Mouse (Mus musculus) hindbrain, postnatal 0 days (tissue): ENCODE measurements around the gene Tmem185b. TPM values are rescaled to one million over a fixed set of nuclear protein-coding genes. Genes with fewer than 3 reads are reported as not detected.

Experiments
- ATAC-seq: fragments of 200-750 bp; cut with Nextera tagmentation; 2 replicates; pipeline ENCODE4 v1.8.0; 2017; ENCODE audit warnings: mild to moderate bottlenecking, moderate TSS enrichment, moderate library complexity
- DNase-seq: peaks from one replicate; pipeline ENCODE4 v3.0.0-alpha.2; 2015; ENCODE audit warnings: low spot score
- H3K27ac ChIP-seq: fragments of 300-500 bp; sonication (generic); 2 replicates; pipeline ENCODE4 v1.5.1; 2014; ENCODE audit warnings: mild to moderate bottlenecking
- H3K27me3 ChIP-seq: fragments of 300-500 bp; sonication (generic); 2 replicates; pipeline ENCODE4 v1.6.1; 2014; ENCODE audit warnings: low read length, mixed read lengths; ENCODE audit not compliant: insufficient read depth
- H3K36me3 ChIP-seq: fragments of 300-500 bp; sonication (generic); 2 replicates; pipeline ENCODE4 v1.6.1; 2014; ENCODE audit warnings: low read length, mixed read lengths; ENCODE audit not compliant: insufficient read depth
- H3K4me1 ChIP-seq: fragments of 300-500 bp; sonication (generic); 2 replicates; pipeline ENCODE4 v1.6.1; 2014; ENCODE audit warnings: antibody characterized with exemption, low read length, mixed read lengths; ENCODE audit not compliant: insufficient read depth
- H3K4me2 ChIP-seq: fragments of 300-500 bp; sonication (generic); 2 replicates; pipeline ENCODE4 v1.6.1; 2014; ENCODE audit warnings: low read depth, mild to moderate bottlenecking, low read length, moderate library complexity, mixed read lengths
- H3K4me3 ChIP-seq: fragments of 300-500 bp; sonication (generic); 2 replicates; pipeline ENCODE4 v1.5.1; 2014; ENCODE audit warnings: low read length
- H3K9ac ChIP-seq: fragments of 300-500 bp; sonication (generic); replicated peaks from 2 replicates; pipeline ENCODE4 v1.6.1; 2014; ENCODE audit warnings: mild to moderate bottlenecking, low read length, moderate library complexity, mixed read lengths
- H3K9me3 ChIP-seq: fragments of 300-500 bp; sonication (generic); 2 replicates; pipeline ENCODE4 v1.6.1; 2016; ENCODE audit warnings: low read length, mixed read lengths
- CTCF ChIP-seq: IDR thresholded peaks from 2 replicates; pipeline ENCODE4 v1.5.1; 2016; ENCODE audit warnings: antibody characterized with exemption, control low read depth, low read depth
- WGBS: fragments of 180-500 bp; shearing (Covaris S2); extraction: QIAGEN DNeasy Blood & Tissue Kit; methylation state at CpG from one replicate; pipeline ENCODE4 v1.1.7; 2014; 5-methylcytosine and 5-hydroxymethylcytosine counted together
- polyA plus RNA-seq: library from polyadenylated mRNA; unstranded; fragments of >200 nt; fragmentation: Nextera tagmentation; extraction: Ambion mirVana; gene quantifications from 2 replicates; pipeline ENCODE4 v1.2.1, GENCODE M21; 2015
- total RNA-seq: library from RNA; depleted of rRNA; stranded (reverse); fragments of >200 nt; gene quantifications from 2 replicates; pipeline ENCODE4 v1.2.3, GENCODE M21; 2014

The Tmem185b gene
- total and polyA plus RNA-seq, 2 experiments from 2014 or later: 10.3 to 24.2 TPM

DNA sequence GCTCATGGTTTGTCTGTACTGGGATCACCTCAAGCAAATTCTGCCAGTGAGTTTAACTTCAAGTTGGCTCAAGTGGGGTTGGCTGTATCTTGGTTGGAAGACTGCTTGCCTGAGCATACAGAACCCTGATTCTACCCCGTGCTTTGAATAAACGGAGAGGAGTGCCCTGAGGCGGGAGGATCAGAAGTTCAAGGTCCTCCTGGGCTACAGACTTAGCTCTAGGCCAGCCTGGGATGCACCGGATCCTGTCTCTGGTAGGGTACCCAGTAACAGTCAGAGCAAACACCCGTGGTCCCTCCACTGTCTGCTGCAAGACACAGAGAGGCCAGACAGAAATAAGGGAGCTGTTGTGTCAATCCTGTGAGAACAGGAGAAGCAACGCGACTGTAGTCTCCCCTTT lies 4.3 kb upstream of the Tmem185b start:
- peaks cover 19% of the 10 kb centered on the region for H3K4me1 ChIP-seq
- H3K9ac ChIP-seq: no peak overlapping the region
- no peak for TF ChIP-seq CTCF
- no peak overlapping the region for H3K27ac ChIP-seq
- H3K4me2 ChIP-seq: no peak overlapping the region
- no peaks in the 10 kb centered on the region for H3K27me3 ChIP-seq
- ATAC-seq (no peak), DNase-seq (no peak)
- 76% methylated on average over 7 of the region's 7 CpGs for WGBS
- no peak overlapping the region for H3K4me3 ChIP-seq
- no peaks in the 10 kb centered on the region for H3K9me3 ChIP-seq
- no peaks in the 10 kb centered on the region for H3K36me3 ChIP-seq

DNA sequence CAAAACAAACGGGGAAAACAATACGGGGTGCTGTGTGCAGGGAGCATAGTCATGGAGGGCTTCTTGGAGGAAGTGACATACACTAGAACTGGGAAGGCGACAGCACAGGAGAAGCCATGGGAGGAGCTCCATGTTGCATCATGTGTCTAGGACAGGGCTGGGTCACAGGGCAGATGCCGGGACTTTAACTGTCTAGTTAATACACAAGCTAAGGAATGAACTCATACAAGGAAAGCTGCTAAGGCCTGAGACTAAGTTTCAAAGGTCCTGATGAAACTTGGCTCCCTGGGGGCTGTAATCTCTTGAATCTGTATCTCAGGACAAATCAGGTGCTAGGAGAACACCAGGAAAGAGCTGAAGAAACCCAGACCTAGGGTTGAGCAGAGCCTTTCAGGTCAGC lies 3.2 kb upstream of the Tmem185b start:
- no peak for ATAC-seq
- TF ChIP-seq CTCF: no peak
- H3K27me3 ChIP-seq: no peaks in the 10 kb centered on the region
- H3K27ac ChIP-seq: no peak overlapping the region
- DNase-seq: no peak
- H3K9me3 ChIP-seq: no peaks in the 10 kb centered on the region
- H3K36me3 ChIP-seq: no peaks in the 10 kb centered on the region; the same call in 1 of the 2 replicates
- no peak overlapping the region for H3K4me3 ChIP-seq
- WGBS: 91% methylated on average over 4 of the region's 4 CpGs
- no peak overlapping the region for H3K9ac ChIP-seq
- peaks cover 19% of the 10 kb centered on the region for H3K4me1 ChIP-seq
- no peak overlapping the region for H3K4me2 ChIP-seq

DNA sequence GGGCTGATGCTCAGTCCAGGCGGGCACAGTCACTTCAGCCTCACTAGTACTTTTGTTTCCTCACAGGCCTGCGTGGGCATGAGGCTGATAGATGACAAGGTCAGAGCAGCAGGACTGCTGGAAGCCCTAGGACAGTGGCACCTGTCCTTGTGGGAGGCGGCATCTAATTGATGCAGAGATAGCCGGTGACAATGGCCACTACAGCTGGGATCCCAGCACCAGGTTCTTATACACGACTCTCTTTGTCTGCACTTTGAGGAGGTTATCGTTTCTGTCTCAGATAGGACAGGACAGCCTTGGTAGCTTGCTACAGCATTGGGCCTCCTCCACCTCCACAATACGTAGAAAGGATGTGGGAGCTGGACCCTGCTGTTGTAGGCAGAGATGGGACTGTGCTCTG lies 2.6 kb upstream of the Tmem185b start:
- Histone ChIP-seq H3K27ac (no peak overlapping the region), H3K36me3 (no peaks in the 10 kb centered on the region; the same call in 1 of the 2 replicates), H3K9ac (no peak overlapping the region), H3K9me3 (no peaks in the 10 kb centered on the region), H3K27me3 (no peaks in the 10 kb centered on the region), H3K4me3 (no peak overlapping the region), H3K4me1 (peaks cover 19% of the 10 kb centered on the region), H3K4me2 (no peak overlapping the region)
- DNase-seq (no peak), ATAC-seq (no peak)
- no peak for TF ChIP-seq CTCF
- 80% methylated on average over 7 of the region's 7 CpGs for WGBS

GRCm38 (mm10) chr1:119523826-119524225 lies 2.1 kb upstream of the Tmem185b start:
- Histone ChIP-seq H3K9ac (no peak overlapping the region), H3K27me3 (no peaks in the 10 kb centered on the region), H3K4me3 (no peak overlapping the region), H3K27ac (no peak overlapping the region), H3K4me2 (no peak overlapping the region), H3K36me3 (peaks cover 4% of the 10 kb centered on the region; the same call in 1 of the 2 replicates), H3K9me3 (no peaks in the 10 kb centered on the region), H3K4me1 (peaks cover 19% of the 10 kb centered on the region)
- ATAC-seq: no peak
- no peak for DNase-seq
- WGBS: 88% methylated on average over 7 of the region's 7 CpGs
- TF ChIP-seq CTCF: no peak

DNA sequence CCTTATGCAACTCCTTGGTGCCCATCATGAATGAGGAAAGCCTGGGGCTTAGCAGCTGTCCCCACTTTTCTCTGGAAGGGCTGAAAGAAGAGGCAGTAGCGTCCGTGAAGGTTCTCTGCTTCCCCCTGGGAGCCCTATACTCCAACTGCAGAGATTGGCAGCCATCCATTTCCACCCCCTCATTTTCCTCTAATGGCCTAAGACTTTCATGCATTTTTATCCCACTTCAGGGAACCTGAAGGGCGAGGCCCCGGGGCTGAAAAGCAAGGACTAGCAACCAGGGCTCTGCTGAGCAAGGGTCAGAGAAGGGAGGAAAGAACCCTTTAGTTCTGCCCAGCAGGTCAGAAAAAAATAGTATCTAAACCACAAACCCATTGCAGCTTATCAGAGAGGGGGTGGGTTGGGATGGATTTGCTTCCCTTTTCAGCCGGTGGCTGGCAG lies 936 bp upstream of the Tmem185b start:
- H3K36me3 ChIP-seq: peaks cover 6% of the 10 kb centered on the region; the same call in 1 of the 2 replicates
- peaks cover 19% of the 10 kb centered on the region for H3K4me1 ChIP-seq
- peak; percentile 30 for TF ChIP-seq CTCF
- no peaks in the 10 kb centered on the region for H3K9me3 ChIP-seq
- peak; percentile 59 for DNase-seq
- H3K4me2 ChIP-seq: peak overlapping the region; percentile 92
- WGBS: 4% methylated on average over 5 of the region's 5 CpGs
- peak overlapping the region; percentile 62 for H3K4me3 ChIP-seq
- no peaks in the 10 kb centered on the region for H3K27me3 ChIP-seq
- peak overlapping the region; percentile 22; the same call in 1 of the 2 replicates for H3K27ac ChIP-seq
- peak overlapping the region; percentile 77 for H3K9ac ChIP-seq
- no peak for ATAC-seq

- H3K4me3 ChIP-seq: no peak overlapping the region
- TF ChIP-seq CTCF: no peak
- peaks cover 7% of the 10 kb centered on the region for H3K4me1 ChIP-seq
- peaks cover 6% of the 10 kb centered on the region; the same call in 1 of the 2 replicates for H3K36me3 ChIP-seq
- 88% methylated on average over 13 of the region's 13 CpGs for WGBS
- ATAC-seq (no peak), DNase-seq (no peak)
- H3K9ac ChIP-seq: no peak overlapping the region
- H3K9me3 ChIP-seq: no peaks in the 10 kb centered on the region
- H3K27me3 ChIP-seq: no peaks in the 10 kb centered on the region
- no peak overlapping the region for H3K4me2 ChIP-seq
- H3K27ac ChIP-seq: no peak overlapping the region
Observed at GRCm38 (mm10) chr1:119530941-119531340, 5.0 kb downstream of the Tmem185b start.

DNA sequence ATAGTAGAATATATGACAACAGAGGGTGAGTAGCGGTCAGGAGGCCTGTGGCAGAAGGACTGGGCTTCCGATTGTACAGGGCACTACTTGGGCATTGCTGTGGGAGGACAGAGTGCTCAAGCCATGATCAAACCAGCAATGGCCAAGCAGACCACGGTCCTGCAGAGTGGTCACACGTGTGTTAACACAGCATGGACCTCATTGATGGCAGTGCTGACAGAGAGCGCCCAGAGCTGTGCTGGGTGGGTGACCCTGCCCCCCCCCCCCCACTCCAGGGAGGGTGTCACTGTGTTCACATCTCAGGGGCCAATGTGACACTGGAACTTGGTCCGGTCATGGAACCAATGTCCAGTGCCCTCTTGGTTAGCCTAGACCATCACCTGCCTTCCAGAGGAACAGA lies 6.2 kb downstream of the Tmem185b start:
- no peak for TF ChIP-seq CTCF
- Histone ChIP-seq H3K9ac (no peak overlapping the region), H3K4me2 (no peak overlapping the region), H3K4me1 (no peaks in the 10 kb centered on the region), H3K9me3 (no peaks in the 10 kb centered on the region), H3K27ac (no peak overlapping the region), H3K4me3 (no peak overlapping the region), H3K27me3 (no peaks in the 10 kb centered on the region), H3K36me3 (peaks cover 6% of the 10 kb centered on the region; the same call in 1 of the 2 replicates)
- no peak for DNase-seq
- no peak for ATAC-seq
- 96% methylated on average over 6 of the region's 6 CpGs for WGBS
